In genomic region chr2:125624127-125624685, GRCm38 (mm10) we compare ENCODE assay signal across 8 mouse cellular contexts. TPM values are rescaled to one million over a fixed set of nuclear protein-coding genes. Genes with fewer than 3 reads are reported as not detected.
DNase-seq lines count a peak whose midpoint lies in the region; TF ChIP-seq lines count a peak whose summit lies in the region.

No protein-coding gene starts in this region.

- H3K4me3 ChIP-seq in gastrocnemius, adult 2 months, result peak overlapping the region; percentile 90
- peak overlapping the region; percentile 92 for H3K4me3 ChIP-seq in forebrain, embryonic 10.5 days
- peak overlapping the region; percentile 93; the same call in 1 of the 2 replicates for H3K4me3 ChIP-seq in liver, adult 2 months (ENCODE audit: insufficient read depth, low read depth, low read length)

- peaks cover 3% of the 10 kb centered on the region; the same call in 1 of the 2 replicates for H3K79me2 ChIP-seq in liver, adult 2 months (ENCODE audit: control insufficient read depth, insufficient read depth, low read length)

- H3K36me3 ChIP-seq in forebrain, embryonic 10.5 days (replicated peaks), result peaks cover 20% of the 10 kb centered on the region
- H3K36me3 ChIP-seq in liver, adult 2 months (ENCODE audit: control insufficient read depth, insufficient read depth, low read length), result peaks cover 2% of the 10 kb centered on the region; the same call in 1 of the 2 replicates

- intact Hi-C loops in gastrocnemius, adult 2 months (cut with DNase I), result no loop called here

- H3K27ac ChIP-seq in gastrocnemius, adult 2 months, result peak overlapping the region; percentile 77
- H3K27ac ChIP-seq in forebrain, embryonic 10.5 days, result peak overlapping the region; percentile 93
- H3K27ac ChIP-seq in liver, adult 2 months (replicated peaks; ENCODE audit: insufficient read depth, low read depth, low read length), result no peak overlapping the region

- no peak for DNase-seq in gastrocnemius, adult 2 months
- no peak for DNase-seq in gastrocnemius, adult 8-10 months (ENCODE audit: low spot score in 2 of 2)
- DNase-seq in A20 (ENCODE audit: low read depth, low spot score), result peak; percentile 47
- DNase-seq in forebrain, embryonic 10.5 days (ENCODE audit: extremely low spot score, low spot score), result no peak
- DNase-seq in liver, adult 2 months (ENCODE audit: extremely low read depth, low read depth, low spot score), result peak; percentile 31
- no peak for DNase-seq in adrenal gland, postnatal 25 days
- no peak for DNase-seq in layer of hippocampus, postnatal 14 days (ENCODE audit: low spot score in 2 of 2)
- no peak for DNase-seq in gastrocnemius, postnatal 4 days (ENCODE audit: low spot score in 2 of 2)

- no peaks in the 10 kb centered on the region for H3K27me3 ChIP-seq in forebrain, embryonic 10.5 days (ENCODE audit: poor library complexity, severe bottlenecking)
- no peaks in the 10 kb centered on the region for H3K27me3 ChIP-seq in liver, adult 2 months (ENCODE audit: control insufficient read depth, insufficient read depth, low read length)

- peaks cover 58% of the 10 kb centered on the region for H3K4me1 ChIP-seq in forebrain, embryonic 10.5 days
- peaks cover 5% of the 10 kb centered on the region for H3K4me1 ChIP-seq in liver, adult 2 months (ENCODE audit: control insufficient read depth, insufficient read depth, low read length)

- H3K9me3 ChIP-seq in forebrain, embryonic 10.5 days, result no peaks in the 10 kb centered on the region

- no peak for TF ChIP-seq POLR2A in liver, adult 2 months (IDR thresholded peaks at IDR 0.05; ENCODE audit: extremely low read depth, insufficient read depth, low read length)

- no peak for TF ChIP-seq CTCF in gastrocnemius, adult 2 months (IDR thresholded peaks at IDR 0.05)
- no peak for TF ChIP-seq CTCF in liver, adult 2 months (IDR thresholded peaks at IDR 0.05; ENCODE audit: low read depth, low read length)

- 19% methylated on average over 9 of the region's 9 CpGs for WGBS in forebrain, embryonic 10.5 days
- 7% methylated on average over 9 of the region's 9 CpGs for WGBS in liver, adult 2 months

- peak overlapping the region; percentile 89 for H3K9ac ChIP-seq in liver, adult 2 months (ENCODE audit: low read depth, low read length)

RNA-seq across cellular contexts. Expression of gene Cep152, which starts 0.7 kb away (rescaled TPM):
- 1 to 10 TPM; 1.2 to 1.4 TPM for total RNA-seq in gastrocnemius, adult 2 months (2021)
- total RNA-seq in gastrocnemius, adult 8-10 months (2022), result 1 to 10 TPM in 1 of 4 experiments, under 1 TPM in 3; 0.58 to 1.0 (median 0.78) TPM
- polyA plus RNA-seq in forebrain, embryonic 10.5 days (2016; fragmentation: Nextera tagmentation; extraction: Ambion mirVana), result 12.4 and 12.5 TPM in 2 replicates
- 2.5 and 3.0 TPM in 2 replicates for total RNA-seq in liver, adult 2 months (2014; rRNA removed)
- polyA plus RNA-seq in liver, adult 2 months (2012; rRNA removed), result 0.57 and 0.69 TPM in 2 replicates
- 5.1 TPM in 2 replicates for total RNA-seq in adrenal gland, postnatal 25 days (2021)
- 1 to 10 TPM; 2.9 to 3.0 TPM for total RNA-seq in layer of hippocampus, postnatal 14 days (2021)
- total RNA-seq in gastrocnemius, postnatal 4 days (2021), result 1 to 10 TPM; 3.5 to 4.4 TPM

RNA-seq across cellular contexts. Expression of gene Eid1, which starts 48.7 kb away (rescaled TPM):
- 10 to 100 TPM; 18.2 to 33.6 TPM for total RNA-seq in gastrocnemius, adult 2 months (2021)
- total RNA-seq in gastrocnemius, adult 8-10 months (2022), result 10 to 100 TPM; 17.1 to 24.7 (median 19.2) TPM
- 123 and 126 TPM in 2 replicates for polyA plus RNA-seq in forebrain, embryonic 10.5 days (2016; fragmentation: Nextera tagmentation; extraction: Ambion mirVana)
- 7.9 and 11.1 TPM in 2 replicates for total RNA-seq in liver, adult 2 months (2014; rRNA removed)
- polyA plus RNA-seq in liver, adult 2 months (2012; rRNA removed), result 4.4 and 4.5 TPM in 2 replicates
- total RNA-seq in adrenal gland, postnatal 25 days (2021), result 104 and 123 TPM in 2 replicates
- total RNA-seq in layer of hippocampus, postnatal 14 days (2021), result 100 to 1,000 TPM; 323 to 341 TPM
- total RNA-seq in gastrocnemius, postnatal 4 days (2021), result 100 to 1,000 TPM; 115 TPM

Comparison
In these comparisons a context has a peak if more than half of its experiments do, and no peak if none do; other contexts are left out.
1. DNase-seq: peak in A20 (single experiment) and liver, adult 2 months (single experiment); none in gastrocnemius, adult 2 months (single experiment), gastrocnemius, adult 8-10 months (0 of 2), forebrain, embryonic 10.5 days (single experiment), adrenal gland, postnatal 25 days (single experiment), layer of hippocampus, postnatal 14 days (0 of 2) and gastrocnemius, postnatal 4 days (0 of 2).
2. Peak in every context shown above with its lines, with median percentiles within 50 percentile points of each other: H3K4me3 ChIP-seq.